In genomic region chr3:103305411-103305982, GRCm38 (mm10) we compare ENCODE assay signal across 9 mouse cellular contexts.
"Had no signal": no experiment of that assay in that cellular context is flagged by ENCODE, and none has a peak within 500 bp of the region (broad histone marks: within the 10 kb centered on the region; RNA-seq: fewer than 3 reads in every experiment).

No protein-coding gene starts in this region.

- ATAC-seq: liver, embryonic 12.5 days had no signal

- DNase-seq: kidney, adult 8-10 months; kidney, postnatal 4 days; lung, embryonic 14.5 days; lung, postnatal 10 days; midbrain, embryonic 14.5 days; right cerebral cortex, postnatal 4 days; thymus, adult 2 months; thymus, postnatal 25 days had no signal
